Mouse (Mus musculus): ENCODE data around the gene Snap25. TPM values are rescaled to one million over a fixed set of nuclear protein-coding genes. Genes with fewer than 3 reads are reported as not detected.

The Snap25 gene
- polyA plus RNA-seq, 1 experiment from 2014 or later = 266 TPM

DNA sequence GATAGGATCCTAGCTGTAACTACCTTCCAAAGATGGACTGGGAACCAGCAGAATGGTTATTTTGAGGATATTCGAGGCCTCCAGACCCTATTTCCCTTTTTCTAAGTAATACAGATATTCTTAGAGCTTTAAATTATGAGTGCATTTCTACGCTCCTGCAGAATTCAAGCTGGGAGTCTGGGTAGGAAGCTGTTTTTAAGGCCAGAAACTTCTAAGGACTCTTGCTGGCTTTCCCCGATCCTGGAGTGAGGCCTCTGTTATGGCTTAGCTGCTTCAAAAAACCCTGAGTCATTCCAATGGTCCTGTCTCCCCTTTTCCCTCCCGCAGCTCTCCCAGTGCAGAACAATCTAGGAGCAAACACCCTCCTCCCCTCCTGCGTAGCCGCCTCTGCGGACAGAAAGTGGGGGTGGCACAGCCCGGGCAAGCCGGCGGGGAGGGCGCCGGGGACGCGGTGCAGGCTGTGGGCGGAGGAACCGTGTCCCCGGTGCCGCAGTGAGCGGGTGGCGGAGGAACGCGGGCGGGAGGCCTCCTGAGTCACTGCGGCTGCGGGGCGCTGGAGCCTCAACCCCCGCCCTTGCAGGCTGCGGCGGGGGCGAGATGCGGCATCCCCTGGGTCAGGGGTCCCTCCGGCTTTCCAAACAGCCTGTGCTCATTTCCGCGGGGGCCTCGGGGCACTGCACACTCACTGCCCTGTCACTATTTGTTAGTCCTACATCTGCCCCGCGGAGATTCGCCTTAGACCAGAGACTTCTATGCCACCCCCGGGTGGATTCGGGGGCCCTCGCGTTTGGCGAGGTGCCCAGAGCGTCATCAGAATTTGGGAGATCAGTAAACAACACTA, 34.7 kb upstream of the Snap25 start:
- Histone ChIP-seq H3K9ac (peak overlapping the region; percentile 76), H3K27ac (peak overlapping the region; percentile 67), H3K9me3 (ENCODE audit: control insufficient read depth, low read length) (no peaks in the 10 kb centered on the region), H3K4me3 (replicated peaks; ENCODE audit: low read length) (peak overlapping the region; percentile 46), H3K36me3 (replicated peaks; ENCODE audit: control insufficient read depth, insufficient read depth) (no peaks in the 10 kb centered on the region), H3K27me3 (ENCODE audit: control insufficient read depth, insufficient read depth, low read length) (peaks cover 3% of the 10 kb centered on the region; the same call in 1 of the 2 replicates), H3K4me2 (replicated peaks) (peak overlapping the region; percentile 96), H3K4me1 (replicated peaks; ENCODE audit: control insufficient read depth, insufficient read depth, low read length) (peaks cover 4% of the 10 kb centered on the region; the same call in 1 of the 2 replicates)
- DNase-seq (ENCODE audit: low spot score) (peak; percentile 57), ATAC-seq (ENCODE audit: low FRiP score) (peak; percentile 83)
- 3% methylated on average over 43 of the region's 44 CpGs for WGBS

DNA sequence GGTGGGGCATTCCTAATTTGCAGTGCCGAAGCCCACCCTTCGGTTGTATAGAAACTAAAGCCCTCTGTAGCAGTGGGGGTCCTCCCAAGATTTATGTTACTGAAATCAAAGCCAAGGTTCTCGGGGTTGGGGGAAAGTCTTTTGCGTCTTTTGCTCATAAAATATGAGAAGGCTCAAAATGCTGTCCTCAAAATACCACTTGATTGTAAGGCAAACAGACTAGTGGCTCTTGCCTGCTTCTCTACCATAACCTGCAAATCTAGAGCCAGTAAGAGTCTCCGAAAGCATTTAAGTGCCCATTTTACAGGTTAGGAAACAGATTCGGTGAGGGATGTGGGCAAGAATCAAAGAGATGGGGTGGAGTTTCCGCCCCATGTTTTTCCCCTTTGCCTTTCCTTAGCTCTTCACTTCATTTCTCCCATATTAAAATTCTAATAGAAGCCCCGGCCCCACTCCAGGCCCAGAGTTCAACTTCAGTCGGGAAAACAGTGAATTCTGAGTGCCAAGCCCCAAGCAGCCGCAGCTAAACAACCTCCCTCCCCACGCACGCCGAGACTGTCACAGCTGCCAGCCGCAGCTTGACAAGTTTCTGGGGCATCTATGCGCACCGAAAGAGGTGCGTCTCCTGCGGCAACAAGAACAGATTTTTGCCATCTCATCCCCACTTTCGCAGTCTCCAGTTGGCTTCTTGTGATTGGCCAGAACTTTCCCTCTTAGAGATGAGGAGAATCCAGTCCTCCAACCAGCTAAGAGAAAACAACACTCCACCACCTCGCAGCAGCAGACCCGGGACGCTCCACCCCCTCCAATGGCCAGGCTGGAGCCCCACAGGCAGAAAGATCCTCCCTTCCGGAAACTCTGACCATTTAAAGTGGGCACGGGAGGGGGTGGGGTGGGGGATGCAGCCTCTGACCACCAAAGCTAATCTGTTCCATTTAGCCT, 33.7 kb upstream of the Snap25 start:
- Histone ChIP-seq H3K4me1 (replicated peaks; ENCODE audit: control insufficient read depth, insufficient read depth, low read length) (peaks cover 4% of the 10 kb centered on the region; the same call in 1 of the 2 replicates), H3K4me3 (replicated peaks; ENCODE audit: low read length) (peak overlapping the region; percentile 46), H3K9me3 (ENCODE audit: control insufficient read depth, low read length) (no peaks in the 10 kb centered on the region), H3K36me3 (replicated peaks; ENCODE audit: control insufficient read depth, insufficient read depth) (no peaks in the 10 kb centered on the region), H3K27ac (peak overlapping the region; percentile 67; the same call in 1 of the 2 replicates), H3K9ac (peak overlapping the region; percentile 76), H3K27me3 (ENCODE audit: control insufficient read depth, insufficient read depth, low read length) (peaks cover 3% of the 10 kb centered on the region; the same call in 1 of the 2 replicates), H3K4me2 (replicated peaks) (peak overlapping the region; percentile 96)
- ATAC-seq (ENCODE audit: low FRiP score) (peak; percentile 80), DNase-seq (ENCODE audit: low spot score) (peak; percentile 52)
- WGBS = 1% methylated on average over 24 of the region's 24 CpGs

DNA sequence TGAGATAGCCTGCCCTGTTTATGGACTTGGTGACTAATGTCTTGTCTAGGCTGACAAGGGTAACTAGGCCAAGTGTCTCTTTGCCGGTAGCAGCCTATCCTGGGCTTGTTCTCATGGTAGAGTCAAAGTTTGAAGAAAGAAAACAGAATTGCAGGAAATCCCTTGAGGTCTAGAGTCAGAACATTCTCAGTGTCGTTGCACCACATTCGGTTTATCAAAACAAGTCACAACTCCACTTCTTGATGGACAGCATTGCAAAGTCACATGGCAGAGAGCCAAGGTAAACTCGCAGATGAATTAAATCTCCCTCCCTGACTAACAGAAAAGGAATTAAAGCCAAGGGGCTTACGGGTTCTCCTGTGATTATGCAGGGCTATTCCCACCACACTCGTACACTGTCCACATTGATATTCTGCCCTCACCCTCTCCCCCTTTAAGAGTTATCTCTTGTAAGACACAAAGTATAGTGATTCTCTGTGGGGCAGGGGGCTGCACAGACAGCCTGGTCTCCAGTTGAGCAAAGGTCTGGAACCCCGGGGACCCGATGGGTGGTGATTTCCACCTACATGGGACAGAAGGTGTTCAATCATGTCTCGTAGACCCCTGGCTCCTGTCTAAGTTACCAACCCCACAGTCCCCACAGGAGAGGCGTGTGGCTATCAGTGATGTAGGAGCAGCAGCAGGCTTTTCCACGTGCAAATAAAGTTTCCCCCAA, 30.9 kb upstream of the Snap25 start:
- Histone ChIP-seq H3K9ac (no peak overlapping the region), H3K4me1 (replicated peaks; ENCODE audit: control insufficient read depth, insufficient read depth, low read length) (peaks cover 4% of the 10 kb centered on the region; the same call in 1 of the 2 replicates), H3K4me3 (replicated peaks; ENCODE audit: low read length) (no peak overlapping the region), H3K9me3 (ENCODE audit: control insufficient read depth, low read length) (no peaks in the 10 kb centered on the region), H3K27me3 (ENCODE audit: control insufficient read depth, insufficient read depth, low read length) (peaks cover 3% of the 10 kb centered on the region; the same call in 1 of the 2 replicates), H3K36me3 (replicated peaks; ENCODE audit: control insufficient read depth, insufficient read depth) (no peaks in the 10 kb centered on the region), H3K27ac (no peak overlapping the region), H3K4me2 (replicated peaks) (no peak overlapping the region)
- DNase-seq (ENCODE audit: low spot score) (no peak), ATAC-seq (ENCODE audit: low FRiP score) (no peak)
- WGBS = 68% methylated on average over 11 of the region's 11 CpGs

DNA sequence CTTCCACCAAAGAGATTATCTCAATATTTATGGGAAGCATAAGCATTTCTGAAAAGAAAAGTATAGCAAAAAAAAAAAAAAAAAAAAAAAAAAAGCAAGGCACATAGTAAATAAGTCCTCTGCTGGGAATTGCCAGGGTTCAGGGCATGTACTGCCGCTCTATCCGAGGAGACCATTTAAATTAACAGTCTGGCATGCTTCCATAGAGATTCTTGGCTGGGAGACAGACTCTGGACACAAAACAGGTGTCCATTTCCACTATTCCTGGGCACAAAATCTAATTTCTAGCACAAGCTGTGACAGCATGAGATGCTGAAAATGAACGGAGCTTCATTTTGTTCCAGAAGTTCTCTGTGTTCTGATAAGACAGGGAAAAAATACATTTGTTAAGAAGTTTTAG, 27.1 kb upstream of the Snap25 start:
- Histone ChIP-seq H3K36me3 (replicated peaks; ENCODE audit: control insufficient read depth, insufficient read depth) (no peaks in the 10 kb centered on the region), H3K4me1 (replicated peaks; ENCODE audit: control insufficient read depth, insufficient read depth, low read length) (no peaks in the 10 kb centered on the region), H3K9me3 (ENCODE audit: control insufficient read depth, low read length) (no peaks in the 10 kb centered on the region), H3K4me2 (replicated peaks) (no peak overlapping the region), H3K27me3 (ENCODE audit: control insufficient read depth, insufficient read depth, low read length) (no peaks in the 10 kb centered on the region), H3K9ac (no peak overlapping the region), H3K4me3 (replicated peaks; ENCODE audit: low read length) (no peak overlapping the region), H3K27ac (no peak overlapping the region)
- DNase-seq (ENCODE audit: low spot score) (peak; percentile 64), ATAC-seq (ENCODE audit: low FRiP score) (0 out of 2 replicates have a peak, but pooled peaks have one; percentile 43)
- WGBS = 51% methylated on average over 3 of the region's 3 CpGs

DNA sequence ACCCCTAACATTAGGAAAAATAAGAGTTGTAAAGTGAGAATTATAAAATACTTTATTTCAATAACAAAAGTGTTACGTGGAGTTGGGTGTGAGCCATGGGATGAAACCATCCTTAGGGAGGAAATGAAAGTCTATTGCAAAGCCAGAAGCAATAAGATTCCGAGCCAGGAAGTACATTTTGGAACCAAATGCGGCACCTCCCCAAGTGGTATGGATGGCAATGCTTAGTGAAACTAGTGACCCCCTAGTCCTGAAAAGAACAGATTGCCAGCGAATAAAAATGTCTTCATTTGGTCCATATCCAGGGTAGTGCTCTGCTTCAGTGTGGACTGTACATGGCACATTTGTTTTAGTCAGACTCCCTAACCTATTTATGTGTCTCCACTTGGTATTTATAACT, 25.9 kb upstream of the Snap25 start:
- no peak for DNase-seq (ENCODE audit: low spot score)
- Histone ChIP-seq H3K9ac (no peak overlapping the region), H3K27ac (no peak overlapping the region), H3K4me1 (replicated peaks; ENCODE audit: control insufficient read depth, insufficient read depth, low read length) (no peaks in the 10 kb centered on the region), H3K4me2 (replicated peaks) (no peak overlapping the region), H3K36me3 (replicated peaks; ENCODE audit: control insufficient read depth, insufficient read depth) (no peaks in the 10 kb centered on the region), H3K27me3 (ENCODE audit: control insufficient read depth, insufficient read depth, low read length) (no peaks in the 10 kb centered on the region), H3K4me3 (replicated peaks; ENCODE audit: low read length) (no peak overlapping the region), H3K9me3 (ENCODE audit: control insufficient read depth, low read length) (no peaks in the 10 kb centered on the region)
- WGBS = 88% methylated on average over 4 of the region's 4 CpGs
- no peak for ATAC-seq (ENCODE audit: low FRiP score)

DNA sequence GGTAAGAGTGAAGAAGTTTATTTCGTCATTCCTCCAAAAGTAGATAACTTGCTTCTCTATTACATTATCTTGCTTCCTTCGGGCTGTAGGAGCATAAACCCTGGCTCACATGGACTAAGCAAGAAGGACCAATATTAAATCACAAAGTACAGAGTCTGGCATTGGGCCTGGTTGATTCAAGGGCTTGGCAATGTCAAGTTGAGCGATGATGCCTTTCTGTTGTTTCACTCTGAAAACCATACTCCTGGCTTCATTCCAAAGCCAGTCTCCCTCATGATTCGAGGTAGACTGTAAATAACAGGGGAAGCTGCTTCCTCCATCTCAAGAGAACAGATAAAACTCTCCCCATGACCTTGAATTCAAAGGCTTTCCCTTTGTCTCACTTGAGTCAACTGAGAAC, 23.8 kb upstream of the Snap25 start:
- ATAC-seq (ENCODE audit: low FRiP score) (no peak), DNase-seq (ENCODE audit: low spot score) (no peak)
- no peaks in the 10 kb centered on the region for H3K4me1 ChIP-seq (replicated peaks; ENCODE audit: control insufficient read depth, insufficient read depth, low read length)
- H3K36me3 ChIP-seq (replicated peaks; ENCODE audit: control insufficient read depth, insufficient read depth) = no peaks in the 10 kb centered on the region
- H3K27ac ChIP-seq = no peak overlapping the region
- H3K9ac ChIP-seq = no peak overlapping the region
- H3K4me3 ChIP-seq (replicated peaks; ENCODE audit: low read length) = no peak overlapping the region
- H3K9me3 ChIP-seq (ENCODE audit: control insufficient read depth, low read length) = no peaks in the 10 kb centered on the region
- H3K27me3 ChIP-seq (ENCODE audit: control insufficient read depth, insufficient read depth, low read length) = no peaks in the 10 kb centered on the region
- 84% methylated on average over 4 of the region's 4 CpGs for WGBS
- H3K4me2 ChIP-seq (replicated peaks) = no peak overlapping the region

DNA sequence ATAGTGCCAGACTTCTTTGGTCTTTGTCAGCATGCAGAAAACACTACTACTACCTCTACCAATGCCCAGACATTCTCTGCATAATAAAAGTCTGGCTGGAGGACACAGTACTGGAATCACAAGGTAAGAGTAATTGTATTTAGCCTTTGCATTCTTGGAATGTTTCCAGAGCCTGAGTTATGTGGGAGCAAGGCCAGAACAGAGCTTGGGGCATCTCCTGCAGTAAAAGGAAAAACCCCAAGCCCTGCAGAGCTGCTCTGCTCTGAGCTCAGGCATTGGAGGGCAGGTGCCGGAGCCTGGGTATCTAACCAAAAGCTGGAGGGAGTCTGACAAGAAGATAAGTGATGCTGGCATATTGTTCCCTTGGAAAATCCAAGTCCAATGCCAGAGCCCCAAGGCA, 21.6 kb upstream of the Snap25 start:
- no peak overlapping the region for H3K4me3 ChIP-seq (replicated peaks; ENCODE audit: low read length)
- H3K36me3 ChIP-seq (replicated peaks; ENCODE audit: control insufficient read depth, insufficient read depth) = no peaks in the 10 kb centered on the region
- ATAC-seq (ENCODE audit: low FRiP score) (no peak), DNase-seq (ENCODE audit: low spot score) (no peak)
- no peak overlapping the region for H3K27ac ChIP-seq
- no peaks in the 10 kb centered on the region for H3K4me1 ChIP-seq (replicated peaks; ENCODE audit: control insufficient read depth, insufficient read depth, low read length)
- H3K4me2 ChIP-seq (replicated peaks) = no peak overlapping the region
- H3K9me3 ChIP-seq (ENCODE audit: control insufficient read depth, low read length) = no peaks in the 10 kb centered on the region
- no peaks in the 10 kb centered on the region for H3K27me3 ChIP-seq (ENCODE audit: control insufficient read depth, insufficient read depth, low read length)
- 50% methylated on average over 1 of the region's 1 CpGs for WGBS
- H3K9ac ChIP-seq = no peak overlapping the region

DNA sequence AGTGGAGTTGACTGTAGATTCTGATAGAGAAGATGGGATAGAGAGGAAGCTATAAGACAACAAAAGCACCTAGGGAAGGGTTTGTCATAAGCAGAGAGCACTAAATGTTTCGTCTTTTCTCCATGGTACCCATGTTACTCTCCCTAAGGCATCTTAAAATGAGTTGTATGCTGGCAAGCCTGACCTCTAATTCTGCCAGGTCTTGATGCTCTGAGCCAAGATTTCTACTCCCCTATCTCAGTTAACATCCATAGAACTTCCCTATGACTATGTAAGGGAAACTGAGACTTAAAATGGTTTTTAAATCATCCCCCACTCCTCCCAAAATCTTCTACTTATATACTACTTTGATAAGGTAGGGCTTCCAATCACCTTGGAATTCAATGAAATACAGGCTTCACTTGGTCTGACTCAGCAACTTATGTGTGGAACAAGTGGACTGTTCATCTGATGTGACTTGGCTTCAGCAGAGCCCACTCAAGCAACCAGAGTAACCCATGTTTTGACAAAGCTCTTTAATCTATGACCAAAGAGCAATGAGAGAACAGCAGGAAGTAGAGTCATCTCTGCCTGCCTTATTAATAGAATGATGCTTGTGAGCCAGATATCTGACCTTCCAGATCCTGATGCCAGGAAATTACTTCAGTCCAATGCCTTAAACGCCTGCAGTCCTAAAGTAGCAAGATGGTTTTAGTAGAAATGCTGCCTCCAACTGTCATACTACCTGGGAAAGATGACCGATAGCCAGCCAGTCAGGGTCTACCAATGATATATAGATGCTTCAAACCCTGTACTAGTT, 13.6 kb upstream of the Snap25 start:
- H3K4me3 ChIP-seq (replicated peaks; ENCODE audit: low read length) = no peak overlapping the region
- ATAC-seq (ENCODE audit: low FRiP score) (no peak), DNase-seq (ENCODE audit: low spot score) (no peak)
- no peaks in the 10 kb centered on the region for H3K36me3 ChIP-seq (replicated peaks; ENCODE audit: control insufficient read depth, insufficient read depth)
- H3K27me3 ChIP-seq (ENCODE audit: control insufficient read depth, insufficient read depth, low read length) = no peaks in the 10 kb centered on the region
- H3K4me1 ChIP-seq (replicated peaks; ENCODE audit: control insufficient read depth, insufficient read depth, low read length) = no peaks in the 10 kb centered on the region
- 78% methylated on average over 3 of the region's 3 CpGs for WGBS
- H3K27ac ChIP-seq = no peak overlapping the region
- H3K9ac ChIP-seq = no peak overlapping the region
- no peaks in the 10 kb centered on the region for H3K9me3 ChIP-seq (ENCODE audit: control insufficient read depth, low read length)
- no peak overlapping the region for H3K4me2 ChIP-seq (replicated peaks)
